In the genomic region with DNA sequence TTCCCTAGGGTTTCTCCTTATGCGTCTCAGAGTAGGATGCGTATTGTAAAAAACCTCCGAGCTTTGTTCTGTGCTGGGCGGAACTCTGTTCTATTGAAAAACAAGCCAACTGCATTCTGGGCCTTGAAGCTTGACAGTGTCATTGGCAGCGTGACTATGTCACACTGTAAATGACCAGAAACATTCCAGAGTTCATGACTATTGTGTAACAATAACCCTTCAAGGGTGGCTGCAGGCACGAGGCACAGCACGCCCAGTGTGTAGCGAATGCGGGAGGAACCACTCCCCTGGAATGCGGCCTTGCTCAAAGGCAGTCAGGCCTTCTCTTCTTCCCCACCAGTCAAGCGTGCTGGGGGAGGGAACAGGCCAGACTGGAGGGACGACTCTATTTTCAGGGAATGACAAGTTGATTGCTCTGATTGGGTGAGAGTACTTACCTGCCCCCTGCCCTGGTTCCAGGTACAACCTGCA, we compare ENCODE assay signal across 9 mouse cellular contexts.
DNase-seq lines count a peak whose midpoint lies in the region; ATAC-seq lines count a peak whose summit lies in the region.
"Had no signal": no experiment of that assay in that cellular context is flagged by ENCODE, and none has a peak within 500 bp of the region (broad histone marks: within the 10 kb centered on the region; RNA-seq: fewer than 3 reads in every experiment).

No protein-coding gene starts in this region.

- no peaks in the 10 kb centered on the region for H3K9me3 ChIP-seq in stomach, embryonic 15.5 days
- H3K9me3 ChIP-seq: liver, embryonic 13.5 days had no signal

- no peaks in the 10 kb centered on the region for H3K36me3 ChIP-seq in stomach, embryonic 15.5 days
- H3K36me3 ChIP-seq: liver, embryonic 13.5 days had no signal

- H3K4me2 ChIP-seq in stomach, embryonic 15.5 days, result no peak overlapping the region
- H3K4me2 ChIP-seq: liver, embryonic 13.5 days had no signal

- H3K27ac ChIP-seq in stomach, embryonic 15.5 days, result peak overlapping the region; percentile 45; the same call in 1 of the 2 replicates
- H3K27ac ChIP-seq: liver, embryonic 13.5 days had no signal

- intact Hi-C loops in heart, postnatal 14 days (cut with DNase I), result no loop called here

- WGBS in large intestine, adult 2 months, result 31% methylated on average over 12 of the region's 12 CpGs
- WGBS in stomach, embryonic 15.5 days, result 65% methylated on average over 12 of the region's 12 CpGs

- ATAC-seq in granulocyte monocyte progenitor cell, adult 5-6 weeks (replicated peaks; ENCODE audit: poor library complexity, severe bottlenecking), result peak; percentile 55
- peak; percentile 78 for ATAC-seq in stomach, embryonic 15.5 days (ENCODE audit: insufficient read depth, low FRiP score, low read depth)

- no peak overlapping the region for H3K9ac ChIP-seq in stomach, embryonic 15.5 days
- H3K9ac ChIP-seq: liver, embryonic 13.5 days had no signal

- H3K27me3 ChIP-seq in stomach, embryonic 15.5 days (replicated peaks), result no peaks in the 10 kb centered on the region
- H3K27me3 ChIP-seq: liver, embryonic 13.5 days had no signal

- no peak overlapping the region for H3K4me3 ChIP-seq in stomach, embryonic 15.5 days (replicated peaks)
- H3K4me3 ChIP-seq: liver, embryonic 13.5 days had no signal

- H3K4me1 ChIP-seq in stomach, embryonic 15.5 days, result 0 out of 2 replicates have a peak, but pooled peaks cover 3% of the 10 kb centered on the region
- H3K4me1 ChIP-seq: liver, embryonic 13.5 days had no signal

- peak; percentile 53 to 75 for DNase-seq in urinary bladder, adult 18-20 months (ENCODE audit: low spot score in 2 of 2)
- DNase-seq in urinary bladder, postnatal 10 days (ENCODE audit: low spot score), result no peak
- DNase-seq in large intestine, adult 2 months (ENCODE audit: low read depth, low spot score), result peak; percentile 71
- DNase-seq in layer of hippocampus, adult 9-11 months, result no peak
- no peak for DNase-seq in left cerebral cortex, adult 9 months (ENCODE audit: low spot score in 2 of 2)
- no peak for DNase-seq in heart, postnatal 14 days
- DNase-seq: liver, embryonic 13.5 days had no signal

Comparison
In these comparisons a context has a peak if more than half of its experiments do, and no peak if none do; other contexts are left out.
1. DNase-seq: peak in urinary bladder, adult 18-20 months (2 of 2) and large intestine, adult 2 months (single experiment); none in urinary bladder, postnatal 10 days (single experiment), layer of hippocampus, adult 9-11 months (single experiment), left cerebral cortex, adult 9 months (0 of 2) and heart, postnatal 14 days (0 of 2).